Mouse (Mus musculus) layer of hippocampus, adult 9-11 months (tissue): ENCODE data around the gene Ppp1r12c.
A peak's percentile ranks its signal among the peaks of the same experiment; 100 is the strongest.

ENCODE experiments used
- DNase-seq: peaks from one replicate; pipeline ENCODE4 v3.0.0; 2022

Gene Ppp1r12c

DNA sequence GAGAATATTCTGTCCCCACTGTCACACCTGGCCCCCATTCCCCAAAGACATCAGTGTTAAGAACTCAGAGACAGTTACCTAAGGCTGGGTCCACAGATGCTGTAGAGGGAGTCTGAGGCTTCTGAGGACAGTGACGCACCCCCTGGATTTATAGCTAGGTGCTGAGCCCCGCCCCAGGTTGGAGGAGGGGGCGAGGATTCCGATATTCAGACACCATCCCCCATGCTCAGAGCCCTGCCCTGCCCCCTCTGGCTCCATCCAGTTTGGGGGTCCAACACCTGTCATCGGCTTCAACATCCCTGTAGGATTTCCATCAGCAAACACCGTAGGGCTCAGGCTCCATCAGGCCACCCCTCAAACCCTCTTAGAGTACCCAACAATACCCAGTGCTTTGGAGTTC lies 14.4 kb upstream of the Ppp1r12c start:
- DNase-seq = no peak

DNA sequence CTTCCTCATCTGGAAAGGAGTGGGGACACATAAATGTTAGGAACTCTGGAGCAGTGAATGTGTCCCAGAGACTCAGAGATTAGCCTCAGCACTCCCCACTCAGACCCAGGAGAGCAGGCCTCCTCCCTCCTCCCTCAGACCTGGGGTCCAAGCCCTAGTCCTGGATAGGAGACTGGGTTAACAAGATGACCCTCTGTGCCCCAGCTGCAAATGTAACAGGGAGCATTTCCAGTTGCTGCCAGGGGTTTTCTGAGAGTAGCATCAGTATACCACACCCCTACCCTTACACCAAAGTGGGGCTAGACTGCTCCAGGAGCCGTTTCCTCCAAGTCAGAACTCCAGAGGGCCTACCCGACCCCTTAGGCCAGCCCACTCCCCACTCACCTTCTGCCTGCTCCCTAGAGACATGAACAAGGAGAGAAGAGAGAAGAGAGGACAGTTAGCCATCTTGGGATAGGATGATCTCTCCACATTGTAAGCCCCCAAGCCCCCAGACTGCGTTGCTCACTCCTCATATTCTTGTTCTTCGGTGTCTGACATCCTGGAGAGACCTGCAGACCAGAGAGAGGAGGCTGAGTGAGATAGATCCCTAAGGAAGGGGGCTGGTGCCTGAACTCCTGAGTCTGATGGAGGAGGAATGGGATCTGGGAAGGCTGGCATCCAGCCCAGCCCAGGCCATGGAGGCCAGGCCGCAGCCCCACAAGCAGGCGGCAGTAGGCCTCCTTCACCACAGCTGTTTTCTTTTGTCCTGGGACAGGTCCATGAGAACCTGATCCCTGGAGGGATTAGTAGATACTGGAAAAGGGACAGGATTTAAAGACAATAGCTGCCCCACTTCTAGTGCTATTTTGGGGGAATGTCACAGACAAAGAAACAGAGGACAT lies 12.6 kb upstream of the Ppp1r12c start:
- DNase-seq = no peak

DNA sequence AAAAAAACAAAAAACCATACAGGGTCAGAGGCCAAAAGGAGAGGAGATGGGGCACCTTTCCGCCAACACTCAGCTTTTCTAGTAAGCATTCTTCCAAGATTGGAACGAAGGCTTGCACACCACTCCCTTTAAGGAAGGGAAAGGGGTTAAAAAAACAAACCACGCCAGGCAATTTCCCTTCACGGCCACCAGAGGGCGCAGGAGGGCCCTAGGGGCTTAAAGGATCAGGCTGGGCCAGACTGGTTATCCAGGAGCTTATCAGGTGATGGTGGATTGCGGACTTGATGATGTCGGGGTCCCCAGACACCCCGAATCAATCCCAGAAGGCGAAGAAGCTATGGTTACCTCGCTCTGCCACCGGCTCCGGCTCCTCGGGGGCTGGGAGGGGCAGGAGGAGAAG lies 11.8 kb upstream of the Ppp1r12c start:
- DNase-seq = no peak

DNA sequence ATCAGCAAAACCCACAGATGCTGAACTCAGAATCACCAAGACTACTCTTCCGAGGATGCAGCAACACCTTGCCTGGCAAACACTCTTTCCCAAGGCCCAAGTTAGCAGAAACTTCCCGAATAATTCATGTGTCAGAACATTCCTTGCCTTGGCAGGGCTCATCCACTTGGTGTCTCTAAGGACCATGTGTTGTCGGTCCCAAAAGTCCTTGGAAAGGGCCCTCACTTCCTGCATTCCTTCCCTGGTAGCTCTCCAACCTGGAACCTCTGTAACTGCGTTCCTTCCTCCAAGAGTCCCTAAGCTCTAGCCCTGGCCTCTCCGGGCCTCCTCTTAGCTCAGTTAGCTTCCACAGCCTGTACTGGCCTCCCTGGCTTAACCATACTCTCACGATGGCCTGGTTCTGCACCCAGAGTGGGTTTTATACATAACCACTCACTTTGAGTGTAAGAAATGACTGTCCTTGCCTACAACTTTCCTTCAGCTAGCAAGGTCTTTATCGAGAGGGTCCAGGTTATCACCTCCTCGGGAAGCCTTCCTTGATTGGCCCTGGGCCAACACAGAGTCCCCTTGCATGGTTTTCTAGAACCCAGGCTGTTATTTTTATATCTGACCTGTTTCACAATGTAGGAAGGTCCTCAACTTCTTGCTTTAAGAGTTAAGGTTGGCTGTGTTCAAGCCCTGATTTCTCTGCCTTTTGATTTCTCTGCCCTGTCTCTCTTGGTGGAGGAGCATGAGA lies 10.2 kb upstream of the Ppp1r12c start:
- DNase-seq = no peak

DNA sequence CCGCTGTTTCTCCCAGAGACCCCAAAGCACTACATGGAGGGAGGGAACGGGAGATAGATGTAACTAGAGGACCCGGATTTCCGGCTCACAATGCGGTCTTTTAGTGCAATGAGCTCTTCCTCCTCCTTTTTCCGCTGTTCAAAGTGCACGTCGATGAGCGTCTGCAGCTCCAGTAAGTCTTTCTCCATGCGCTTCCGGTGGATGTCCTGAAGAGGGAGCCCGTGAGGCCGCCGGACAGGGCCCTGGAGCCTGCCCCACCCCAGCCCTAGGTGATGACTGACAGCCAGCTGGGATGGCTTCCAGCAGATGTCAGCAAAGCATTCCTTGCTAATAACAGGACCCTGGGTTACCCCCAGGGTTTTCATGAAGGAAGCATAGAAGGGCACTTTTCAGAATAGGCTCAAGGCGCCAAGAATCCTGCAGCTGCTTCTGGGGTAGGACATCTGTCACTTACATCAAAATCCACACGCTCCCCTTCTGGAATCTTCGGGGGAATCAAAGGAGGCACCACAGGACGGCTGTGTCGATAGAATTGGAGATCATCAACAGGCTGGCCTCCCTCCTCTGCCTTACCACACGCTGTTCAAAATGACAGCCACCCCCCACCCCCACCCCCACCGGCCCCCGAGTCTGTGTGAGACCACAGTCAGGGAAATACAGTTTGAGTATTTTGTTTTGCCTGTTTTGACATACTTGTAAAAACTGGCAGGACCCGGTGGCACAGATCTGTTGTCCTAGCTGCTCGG lies 8.6 kb upstream of the Ppp1r12c start:
- DNase-seq = peak; percentile 49

DNA sequence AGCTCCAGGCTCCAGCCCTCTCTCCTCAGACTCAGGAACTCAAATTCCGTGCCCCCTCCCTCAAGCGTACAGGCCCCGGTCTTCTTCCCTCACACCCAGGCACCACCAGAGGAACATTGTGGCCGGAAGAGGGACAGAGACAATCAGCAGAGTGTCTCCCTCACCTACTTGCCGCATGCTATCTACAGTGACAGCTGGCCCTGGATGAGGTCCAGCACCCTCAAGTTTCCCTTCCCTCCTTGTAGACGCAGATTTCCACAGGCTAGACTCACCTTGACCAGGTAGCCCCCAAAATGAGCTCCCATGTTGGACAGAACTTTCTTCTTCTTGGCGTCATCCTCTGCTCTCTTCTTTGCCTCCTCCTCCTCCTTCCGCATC lies 7.2 kb upstream of the Ppp1r12c start:
- no peak for DNase-seq

DNA sequence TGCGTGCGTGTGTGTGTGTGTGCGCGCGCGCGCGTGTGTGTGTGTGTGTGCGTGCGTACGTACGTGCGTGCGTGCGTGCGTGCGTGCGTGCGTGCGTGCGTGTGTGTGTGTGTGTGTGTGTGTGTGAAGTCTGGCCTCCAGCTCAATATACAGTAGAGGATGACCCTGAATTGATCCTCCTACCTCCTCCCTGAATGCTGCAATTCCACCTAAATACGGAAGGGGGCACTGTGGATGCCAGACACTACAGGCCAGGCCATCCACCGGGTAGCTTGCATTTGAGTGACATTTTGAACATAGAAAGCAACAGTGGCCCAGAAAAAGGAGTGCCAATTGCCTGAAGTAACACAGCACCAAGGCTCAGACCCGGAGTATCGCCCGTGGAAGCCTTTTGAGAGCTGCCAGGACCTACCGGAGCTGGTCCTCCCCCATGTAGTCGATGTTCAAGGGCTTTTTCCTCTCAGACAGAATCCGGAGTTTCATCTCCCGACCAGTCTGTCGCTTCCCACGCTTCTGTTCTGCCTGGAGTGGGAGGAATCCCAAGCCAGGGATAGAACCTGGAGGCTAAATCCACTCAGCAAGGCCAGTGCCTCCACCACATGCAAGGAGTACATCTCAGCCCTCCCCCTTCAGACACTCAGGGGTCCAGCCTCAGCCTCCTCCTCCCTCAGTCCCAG lies 6.7 kb upstream of the Ppp1r12c start:
- DNase-seq = no peak

DNA sequence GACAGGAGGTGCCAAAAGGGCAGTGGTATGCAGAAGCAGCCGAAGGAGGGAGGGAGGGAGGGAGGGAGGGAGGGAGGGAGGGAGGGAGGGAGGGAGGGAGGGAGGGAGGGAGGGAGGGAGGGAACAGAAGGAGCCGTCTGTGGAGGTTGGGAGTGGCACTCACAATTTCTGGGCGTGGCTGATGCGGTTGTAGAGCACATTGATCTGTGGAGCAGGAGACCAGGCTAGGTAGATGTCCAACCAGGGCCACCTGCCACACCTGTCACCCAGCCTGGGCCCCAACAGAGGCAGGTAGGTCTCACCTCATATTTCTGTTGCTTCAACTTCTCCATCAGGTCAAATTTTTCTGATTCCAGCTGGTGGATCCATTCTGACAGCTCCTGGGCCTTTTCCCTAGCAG lies 5.7 kb upstream of the Ppp1r12c start:
- DNase-seq = no peak

DNA sequence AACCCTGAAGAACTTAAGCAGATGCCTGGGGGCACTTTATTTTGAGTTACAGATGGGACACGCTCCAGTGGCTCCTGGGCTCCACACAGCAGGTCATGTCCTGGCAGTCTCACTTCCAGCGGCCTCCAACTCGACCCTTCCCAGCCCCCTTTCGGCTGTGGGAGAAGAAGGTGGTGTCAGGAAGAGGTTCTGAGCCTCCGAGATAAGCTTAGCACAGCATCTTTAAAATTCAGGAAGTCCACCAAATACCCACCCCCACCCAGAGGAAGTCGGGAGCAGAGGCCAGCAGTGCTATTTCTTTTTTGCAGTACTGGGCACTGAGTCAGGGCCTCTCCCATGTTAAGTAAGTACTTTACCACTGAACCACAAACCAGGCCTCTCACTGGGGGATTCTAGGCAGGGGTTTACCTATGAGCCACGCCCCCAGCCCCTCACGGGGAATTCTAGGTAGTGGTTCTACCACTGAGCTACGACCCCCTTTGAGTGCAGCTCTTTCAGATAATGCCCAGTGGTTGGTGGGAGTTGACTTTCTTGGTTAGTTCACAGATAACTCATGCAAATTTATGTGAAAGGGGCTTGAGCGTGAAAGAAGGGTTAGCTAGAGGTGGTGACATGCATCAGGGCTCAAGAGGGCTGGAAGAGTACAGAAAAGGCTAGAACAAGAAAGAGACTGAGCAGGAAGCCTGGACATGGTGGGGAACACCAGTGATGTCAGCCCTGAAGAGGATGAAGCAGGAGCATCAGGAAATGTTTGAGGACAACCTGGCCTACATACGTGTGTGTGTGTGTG lies 3.4 kb upstream of the Ppp1r12c start:
- no peak for DNase-seq

DNA sequence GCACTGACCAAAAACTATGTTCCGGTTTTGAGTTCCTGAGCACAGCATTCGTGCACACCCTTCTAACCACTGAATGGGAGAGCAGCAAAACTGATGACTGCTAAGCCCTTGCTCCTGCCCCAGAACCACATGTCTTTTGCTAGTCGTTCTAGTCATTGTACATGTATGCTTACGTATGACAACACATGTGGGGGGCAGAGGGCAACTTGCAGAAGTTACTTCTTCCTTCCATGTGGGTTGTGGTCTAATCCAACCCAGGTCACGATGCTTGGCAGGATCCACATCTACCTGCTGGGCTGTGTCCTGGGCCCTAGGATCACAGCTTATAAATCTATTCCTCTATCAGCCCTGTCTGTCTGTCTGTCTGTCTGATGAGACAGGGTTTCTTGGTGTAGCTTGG lies 2.4 kb upstream of the Ppp1r12c start:
- DNase-seq = no peak

DNA sequence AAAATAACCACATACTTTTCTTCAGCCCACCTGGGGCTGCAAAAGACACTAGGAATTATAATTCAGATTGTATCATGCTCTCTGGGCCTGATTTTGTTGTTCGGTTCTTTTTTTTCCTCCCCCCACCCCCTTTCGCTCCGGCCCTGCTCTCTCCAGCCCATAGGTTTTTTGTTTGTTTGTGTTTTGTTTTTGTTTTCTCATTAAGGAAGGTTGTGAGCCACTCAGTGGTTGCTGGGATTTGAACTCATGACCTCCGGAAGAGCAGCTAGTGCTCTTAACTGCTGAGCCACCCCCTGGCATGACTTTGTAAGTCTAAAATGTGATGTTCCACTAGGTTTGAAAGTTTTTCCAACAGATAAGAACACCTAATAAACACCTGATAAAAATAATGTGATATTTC lies 1.6 kb upstream of the Ppp1r12c start:
- no peak for DNase-seq

DNA sequence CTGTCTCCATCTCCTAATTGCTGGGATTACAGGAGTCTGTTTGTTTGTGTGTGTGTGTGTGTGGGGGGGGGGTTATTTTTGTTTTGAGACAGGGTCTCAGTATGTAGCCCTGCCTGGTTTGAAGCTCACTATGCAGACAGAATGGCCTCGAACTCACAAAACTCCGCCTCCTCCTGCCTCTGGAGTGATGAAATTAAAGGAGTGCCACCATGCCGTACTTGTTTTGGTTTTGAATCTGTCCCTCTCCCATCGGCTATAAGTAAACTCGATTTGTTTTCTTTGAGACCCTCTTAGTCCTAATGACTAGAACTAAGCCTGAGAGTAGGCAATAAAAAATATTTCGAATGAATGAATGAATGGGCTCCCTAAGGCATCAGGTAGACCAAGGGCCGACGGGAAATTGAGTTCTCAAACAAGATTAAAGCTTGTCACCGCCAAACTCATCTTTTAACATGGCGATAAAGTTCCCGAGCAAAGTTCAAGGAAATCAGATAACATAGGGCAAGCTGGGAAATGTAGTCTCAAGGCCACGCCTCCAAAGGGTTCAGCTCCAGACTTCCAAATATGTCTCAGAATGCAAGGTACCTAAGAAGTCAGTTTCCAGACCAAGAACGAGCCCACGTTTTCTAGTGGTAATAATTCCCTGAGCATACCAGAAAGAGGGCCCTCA lies 1.1 kb upstream of the Ppp1r12c start:
- peak; percentile 80 for DNase-seq

DNA sequence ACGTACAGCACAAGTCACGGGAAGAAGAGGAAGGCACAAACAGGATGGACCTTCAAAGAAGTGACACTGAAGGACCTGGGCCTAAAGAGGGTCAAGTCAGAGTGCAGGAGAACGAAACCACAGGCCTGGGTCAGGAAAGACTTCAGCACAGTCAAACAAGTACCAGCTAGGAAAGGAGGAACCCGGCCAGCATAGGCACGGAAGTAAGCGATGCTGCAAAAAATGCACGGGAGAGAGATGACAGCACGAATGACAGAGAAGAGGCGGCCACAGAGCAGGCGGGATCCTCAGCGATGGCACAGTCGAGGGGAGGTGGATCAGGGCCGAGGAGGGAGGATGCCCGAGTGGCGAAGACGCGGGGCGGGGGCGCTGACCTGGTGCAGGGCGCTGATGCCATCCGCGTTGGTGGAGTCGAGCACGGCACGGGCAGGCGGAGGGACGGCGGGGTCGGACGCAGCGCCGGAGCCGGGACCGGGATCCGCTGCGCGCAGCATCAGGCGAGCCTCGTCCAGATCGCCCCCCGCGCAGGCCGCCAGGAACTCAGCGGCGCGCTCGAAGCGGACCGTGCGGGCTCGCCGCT lies 498 bp downstream of the Ppp1r12c start:
- DNase-seq = peak; percentile 57

DNA sequence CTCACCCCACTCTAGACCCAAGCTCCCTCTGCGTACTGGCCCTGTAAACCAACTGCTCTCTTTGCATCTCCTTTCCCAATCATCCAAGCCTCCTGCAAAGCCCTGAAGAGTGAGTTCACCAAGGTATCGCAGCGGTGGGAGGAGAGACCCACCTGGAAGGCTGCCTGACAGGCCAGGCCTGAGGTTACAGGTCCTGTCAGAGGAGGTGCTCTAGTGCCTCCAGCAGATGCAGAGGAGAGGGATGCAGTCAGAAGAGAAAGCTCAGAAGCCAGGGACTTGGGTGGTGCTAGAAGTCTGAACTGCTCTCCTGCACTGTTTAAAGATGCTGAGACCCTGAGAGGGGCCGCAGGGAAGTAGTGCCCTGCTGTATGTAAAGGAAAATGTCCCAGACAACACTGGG lies 2.4 kb downstream of the Ppp1r12c start:
- DNase-seq = no peak

DNA sequence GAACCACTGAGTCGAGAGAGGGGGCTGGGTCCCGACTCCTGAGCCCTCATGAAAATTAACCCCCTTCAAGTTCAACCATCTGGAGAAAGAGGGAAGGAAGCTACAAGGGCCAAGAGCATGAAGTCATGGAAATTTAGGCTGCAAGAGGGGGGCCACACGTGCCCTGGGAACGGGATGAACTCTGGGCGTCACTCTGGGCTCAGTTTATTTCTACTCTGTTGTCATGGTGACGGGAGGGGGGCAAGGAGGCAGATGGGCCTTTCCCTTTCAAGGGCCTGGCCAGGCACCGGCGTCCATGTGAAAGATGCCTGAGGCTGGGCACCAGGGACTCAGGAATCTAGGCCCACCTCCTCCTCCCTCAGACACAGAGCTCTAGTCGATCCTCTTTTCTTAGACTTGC lies 3.2 kb downstream of the Ppp1r12c start:
- DNase-seq = no peak

DNA sequence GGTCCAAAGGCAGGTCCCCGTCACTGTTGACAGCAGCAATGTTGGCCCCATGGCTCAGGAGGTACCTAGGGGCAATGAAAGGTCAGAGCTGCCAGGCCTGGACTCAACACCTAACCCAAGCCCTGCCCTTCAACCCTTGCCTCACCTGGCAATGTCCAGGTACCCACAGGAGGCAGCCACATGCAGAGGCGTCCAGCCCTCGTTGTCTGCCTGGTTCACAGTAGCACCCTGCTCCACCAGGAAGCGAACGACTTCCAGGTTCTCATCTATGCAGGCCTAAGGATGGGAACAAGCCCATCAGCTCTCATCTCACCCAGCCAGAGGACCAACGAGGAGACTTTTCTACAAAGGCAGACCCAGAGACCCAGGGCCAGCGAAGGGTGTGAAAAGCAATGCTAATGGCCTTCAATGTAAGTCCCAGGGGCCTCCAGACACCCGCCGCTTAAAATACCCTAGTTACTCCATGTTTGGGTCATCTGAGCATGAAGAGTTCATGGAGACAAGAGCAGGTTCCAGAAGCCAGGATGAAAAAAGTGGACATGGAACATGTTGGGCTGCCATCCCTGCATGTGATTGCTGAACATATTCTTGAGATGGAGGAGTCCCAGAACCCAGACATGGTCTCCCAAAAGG lies 4.1 kb downstream of the Ppp1r12c start:
- no peak for DNase-seq

DNA sequence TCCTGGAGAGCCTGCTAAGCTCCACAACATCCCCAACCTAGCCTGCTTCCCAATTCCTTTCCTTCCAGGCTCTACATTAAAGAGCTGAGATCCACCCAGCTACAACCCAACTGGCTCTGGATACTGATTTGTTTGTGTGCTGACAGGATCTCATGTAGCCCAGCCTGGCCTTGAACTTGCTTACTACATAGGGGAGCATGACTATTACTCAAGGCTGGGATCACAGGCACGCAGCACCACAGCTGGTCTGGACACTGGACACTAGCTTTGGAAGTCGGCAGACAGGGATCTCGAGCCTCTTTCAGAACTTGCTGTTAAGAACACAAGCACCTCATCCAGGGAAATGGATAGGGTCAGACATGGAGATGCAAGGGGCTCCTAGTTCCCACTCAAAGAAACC lies 5.0 kb downstream of the Ppp1r12c start:
- no peak for DNase-seq

DNA sequence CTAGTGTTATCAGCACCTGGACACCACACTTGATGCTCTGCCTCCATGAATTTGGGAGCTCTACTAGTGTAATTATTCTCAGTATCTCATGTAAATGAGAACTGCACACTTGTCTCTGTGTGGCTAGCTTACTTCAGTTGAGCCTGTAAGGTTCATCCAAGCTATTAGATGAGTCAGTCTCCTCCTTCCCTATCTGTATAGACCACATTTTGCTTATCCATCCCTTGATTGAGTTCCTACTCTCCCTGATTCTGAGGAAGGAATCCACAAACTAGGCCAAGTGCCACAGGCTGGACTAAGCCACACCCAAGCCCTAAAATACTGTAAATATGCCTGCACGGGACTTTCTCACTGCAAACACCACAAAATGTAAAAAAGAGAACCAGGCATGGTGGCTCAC lies 7.5 kb downstream of the Ppp1r12c start:
- DNase-seq = no peak

DNA sequence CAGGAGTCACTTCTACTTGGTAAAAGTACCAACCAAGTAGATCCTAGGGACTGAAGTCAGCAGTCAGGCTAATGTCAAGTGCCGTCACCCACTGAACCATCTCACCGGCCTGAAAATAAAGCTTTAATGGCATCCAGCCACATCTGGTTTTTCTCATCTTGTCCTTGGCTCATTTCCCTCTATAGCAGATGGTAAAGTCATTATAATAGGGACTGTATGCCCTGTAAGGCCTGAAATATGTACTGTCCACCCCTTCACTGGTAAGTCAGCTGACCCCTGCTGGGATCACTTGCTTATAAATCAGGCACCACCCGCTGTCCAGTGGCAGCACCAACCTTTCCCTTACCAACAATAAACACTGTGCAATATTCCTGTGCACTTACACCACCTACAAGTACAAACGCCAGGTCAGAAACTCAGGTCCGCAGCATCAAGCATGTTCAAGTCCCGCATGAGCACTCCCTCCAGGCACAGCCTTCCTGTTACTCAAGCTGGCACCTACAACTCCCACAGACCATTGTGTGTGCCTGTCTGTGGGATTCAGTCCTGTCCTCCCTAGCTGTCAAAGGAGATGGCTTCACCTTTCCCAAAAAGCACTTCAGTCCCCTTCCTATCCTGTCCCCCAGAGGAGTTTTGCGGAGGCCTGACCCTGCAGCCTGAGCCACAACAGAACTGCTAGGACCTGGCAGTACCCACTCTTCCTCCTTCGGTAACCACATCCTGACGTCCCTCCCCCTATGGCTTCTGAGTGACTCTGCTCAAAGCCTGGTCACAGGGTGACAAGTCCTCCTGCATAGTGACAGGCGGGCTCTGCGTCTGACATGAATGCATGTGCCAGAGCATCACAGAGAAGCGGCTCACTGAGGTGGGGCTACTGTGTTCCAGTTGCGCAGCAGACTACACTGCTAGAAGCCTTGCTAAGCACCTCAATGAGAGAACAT lies 8.9 kb downstream of the Ppp1r12c start:
- DNase-seq = no peak

DNA sequence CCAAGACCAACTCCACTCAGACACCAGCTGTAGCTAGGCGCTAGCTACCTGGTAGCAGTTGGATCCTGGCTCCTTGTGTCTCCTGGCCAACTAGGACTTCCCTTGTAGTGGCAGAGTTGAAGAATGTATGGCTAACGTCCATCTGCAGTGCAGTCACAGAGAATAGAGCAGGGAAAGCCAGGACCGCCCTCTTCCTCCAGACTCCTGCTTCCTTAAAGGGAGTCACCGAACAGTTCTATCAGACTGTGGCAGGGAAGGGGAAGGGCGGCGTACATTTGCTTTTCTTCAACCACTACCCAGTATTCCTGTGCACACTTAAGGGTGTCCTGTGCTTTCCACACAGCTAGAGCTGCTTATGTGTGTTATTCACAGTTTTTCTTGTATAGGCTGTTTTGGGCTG lies 10.2 kb downstream of the Ppp1r12c start:
- DNase-seq = no peak
